Mouse (Mus musculus): Measurements from ENCODE around the gene Scarb2. TPM values are rescaled to one million over a fixed set of nuclear protein-coding genes. Genes with fewer than 3 reads are reported as not detected.
A peak's percentile ranks its signal among the peaks of the same experiment; 100 is the strongest.
"Not testable (repeated sequence)": the region's sequence is repeated elsewhere in the genome, so short reads cannot be mapped to it uniquely, and the experiment has no call there.

Scarb2 gene
- total RNA-seq (2022) = 100 to 1,000 TPM in 3 of 4 experiments, 10 to 100 TPM in 1; 97.5 to 104 (median 102) TPM

- no peak for DNase-seq (ENCODE audit: low spot score in 2 of 2)
Observed at GRCm38 (mm10) chr5:92506733-92507132, at the start of gene Scarb2. Scarb2 (minus strand) TSS chr5:92506833.

- no peak for DNase-seq (ENCODE audit: low spot score in 2 of 2)
Observed at GRCm38 (mm10) chr5:92555905-92556304, 49.3 kb upstream of the Scarb2 start.

GRCm38 (mm10) chr5:92554891-92555511, 48.4 kb upstream of the Scarb2 start, which contains the start of gene Fam47e:
Fam47e (plus strand) TSS chr5:92555069.
- DNase-seq (ENCODE audit: low spot score in 2 of 2) = peak; percentile 18 to 51

GRCm38 (mm10) chr5:92554443-92554842, 47.8 kb upstream of the Scarb2 start:
- DNase-seq (ENCODE audit: low spot score in 2 of 2) = no peak

- no peak for DNase-seq (ENCODE audit: low spot score in 2 of 2)
Observed at GRCm38 (mm10) chr5:92553939-92554338, 47.3 kb upstream of the Scarb2 start.

- DNase-seq (ENCODE audit: low spot score in 2 of 2) = no peak
Observed at GRCm38 (mm10) chr5:92552611-92553010, 46.0 kb upstream of the Scarb2 start.

GRCm38 (mm10) chr5:92539698-92540097, 33.1 kb upstream of the Scarb2 start:
- DNase-seq (ENCODE audit: low spot score in 2 of 2) = no peak

GRCm38 (mm10) chr5:92524821-92525258, 18.2 kb upstream of the Scarb2 start:
- DNase-seq (ENCODE audit: low spot score in 2 of 2) = no peak

GRCm38 (mm10) chr5:92521131-92521530, 14.5 kb upstream of the Scarb2 start:
- DNase-seq (ENCODE audit: low spot score in 2 of 2) = not testable (repeated sequence)

- no peak for DNase-seq (ENCODE audit: low spot score in 2 of 2)
Observed at GRCm38 (mm10) chr5:92512066-92512465, 5.4 kb upstream of the Scarb2 start.

GRCm38 (mm10) chr5:92511256-92511655, 4.6 kb upstream of the Scarb2 start:
- no peak for DNase-seq (ENCODE audit: low spot score in 2 of 2)

GRCm38 (mm10) chr5:92508853-92509252, 2.2 kb upstream of the Scarb2 start:
- no peak for DNase-seq (ENCODE audit: low spot score in 2 of 2)

- no peak for DNase-seq (ENCODE audit: low spot score in 2 of 2)
Observed at GRCm38 (mm10) chr5:92506301-92506729, 318 bp downstream of the Scarb2 start.

- peak; percentile 87 to 96 for DNase-seq (ENCODE audit: low spot score in 2 of 2)
Observed at GRCm38 (mm10) chr5:92505402-92505865, 1.2 kb downstream of the Scarb2 start.

GRCm38 (mm10) chr5:92504676-92505400, 1.8 kb downstream of the Scarb2 start:
- DNase-seq (ENCODE audit: low spot score in 2 of 2) = peak; percentile 37 to 43

- DNase-seq (ENCODE audit: low spot score in 2 of 2) = no peak
Observed at GRCm38 (mm10) chr5:92503856-92504618, 2.6 kb downstream of the Scarb2 start.

- no peak for DNase-seq (ENCODE audit: low spot score in 2 of 2)
Observed at GRCm38 (mm10) chr5:92503356-92503847, 3.2 kb downstream of the Scarb2 start.

- DNase-seq (ENCODE audit: low spot score in 2 of 2) = no peak
Observed at GRCm38 (mm10) chr5:92499378-92499777, 7.3 kb downstream of the Scarb2 start.

GRCm38 (mm10) chr5:92498661-92499060, 8.0 kb downstream of the Scarb2 start:
- no peak for DNase-seq (ENCODE audit: low spot score in 2 of 2)

GRCm38 (mm10) chr5:92498225-92498624, 8.4 kb downstream of the Scarb2 start:
- DNase-seq (ENCODE audit: low spot score in 2 of 2) = no peak

- DNase-seq (ENCODE audit: low spot score in 2 of 2) = peak in 1 of 2 experiments; percentile 4
Observed at GRCm38 (mm10) chr5:92495771-92496409, 10.7 kb downstream of the Scarb2 start.
